Mouse (Mus musculus) lung, embryonic 15.5 days (tissue): ENCODE results near the gene Fhit. TPM values are rescaled to one million over a fixed set of nuclear protein-coding genes. Genes with fewer than 3 reads are reported as not detected.

ENCODE experiments used
- ATAC-seq: fragments of 200-750 bp; cut with Nextera tagmentation; 2 replicates; pipeline ENCODE4 v1.8.0; 2017; ENCODE audit warnings: moderate number of reproducible peaks, borderline replicate concordance; ENCODE audit not compliant: low FRiP score, low TSS enrichment; ENCODE audit errors: extremely low read depth
- H3K27ac ChIP-seq: fragments of 300-500 bp; sonication (generic); 2 replicates; pipeline ENCODE4 v1.5.1; 2015; ENCODE audit warnings: moderate library complexity, mild to moderate bottlenecking, inconsistent platforms
- H3K27me3 ChIP-seq: fragments of 300-500 bp; sonication (generic); 2 replicates; pipeline ENCODE4 v1.6.1; 2015; ENCODE audit warnings: inconsistent platforms
- H3K36me3 ChIP-seq: fragments of 300-500 bp; sonication (generic); 2 replicates; pipeline ENCODE4 v1.6.1; 2015; ENCODE audit warnings: inconsistent platforms
- H3K4me1 ChIP-seq: fragments of 300-500 bp; sonication (generic); 2 replicates; pipeline ENCODE4 v1.6.1; 2015; ENCODE audit warnings: inconsistent platforms
- H3K4me2 ChIP-seq: fragments of 300-500 bp; sonication (generic); 2 replicates; pipeline ENCODE4 v1.6.1; 2015; ENCODE audit warnings: inconsistent platforms, mild to moderate bottlenecking, moderate library complexity
- H3K4me3 ChIP-seq: fragments of 300-500 bp; sonication (generic); 2 replicates; pipeline ENCODE4 v1.5.1; 2015; ENCODE audit warnings: mild to moderate bottlenecking, inconsistent platforms
- H3K9ac ChIP-seq: fragments of 300-500 bp; sonication (generic); 2 replicates; pipeline ENCODE4 v1.6.1; 2015; ENCODE audit warnings: inconsistent platforms
- H3K9me3 ChIP-seq: fragments of 300-500 bp; sonication (generic); 2 replicates; pipeline ENCODE4 v1.6.1; 2016; ENCODE audit warnings: inconsistent platforms
- WGBS: fragments of 180-500 bp; shearing (Covaris S2); methylation state at CpG from one replicate; pipeline ENCODE4 v1.1.7; 2015; 5-methylcytosine and 5-hydroxymethylcytosine counted together
- polyA plus RNA-seq: library from polyadenylated mRNA; unstranded; fragments of >200 nt; fragmentation: Nextera tagmentation; extraction: Ambion mirVana; gene quantifications from 2 replicates; pipeline ENCODE4 v1.2.1, GENCODE M21; 2015

Fhit gene
- polyA plus RNA-seq, 1 experiment from 2014 or later, result 3.4 TPM

DNA sequence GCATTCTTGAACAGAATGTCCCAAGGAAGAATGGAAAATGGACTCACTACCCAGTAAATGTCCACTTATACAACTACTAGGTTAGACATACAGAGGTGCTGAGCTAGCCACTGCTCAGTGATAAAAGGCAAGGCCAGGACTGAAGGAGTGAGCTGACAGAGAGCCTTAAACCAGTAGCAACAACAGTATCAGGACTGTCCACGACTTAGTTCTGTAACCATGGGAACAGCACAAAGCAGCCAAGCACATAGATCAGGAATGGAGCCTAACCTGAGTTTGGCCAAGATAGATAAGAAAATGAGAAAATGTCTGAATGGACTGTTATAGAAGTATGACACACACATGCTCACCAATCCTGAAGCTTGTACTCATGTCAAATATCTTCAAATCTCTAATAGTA is 279.1 kb downstream of the Fhit start:
- Histone ChIP-seq H3K4me1 (no peaks in the 10 kb centered on the region), H3K9ac (no peak overlapping the region), H3K36me3 (no peaks in the 10 kb centered on the region), H3K4me3 (no peak overlapping the region), H3K9me3 (no peaks in the 10 kb centered on the region), H3K27me3 (no peaks in the 10 kb centered on the region), H3K27ac (no peak overlapping the region), H3K4me2 (no peak overlapping the region)
- 25% methylated on average over 1 of the region's 1 CpGs for WGBS
- ATAC-seq, result no peak

DNA sequence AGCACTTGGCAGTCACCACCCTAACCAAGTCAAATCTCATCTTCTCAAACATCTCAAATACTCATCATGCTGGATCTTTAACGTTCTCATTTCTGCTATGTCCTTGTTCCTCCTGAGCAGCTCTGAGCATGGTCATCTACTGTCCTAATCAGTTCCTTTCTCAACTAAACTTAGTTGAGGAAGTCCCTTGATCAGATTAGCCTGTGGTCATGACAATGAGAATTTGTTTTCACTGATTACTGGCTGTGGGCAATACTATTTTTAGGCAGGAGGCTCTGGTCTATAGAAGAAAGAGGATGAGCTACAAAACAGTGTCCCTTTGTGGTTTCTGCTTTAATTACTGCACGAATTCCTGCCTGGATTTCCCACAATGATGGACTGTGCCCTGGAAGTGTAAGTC is 281.1 kb downstream of the Fhit start:
- H3K4me3 ChIP-seq, result no peak overlapping the region
- no peaks in the 10 kb centered on the region for H3K36me3 ChIP-seq
- no peak for ATAC-seq
- no peaks in the 10 kb centered on the region for H3K9me3 ChIP-seq
- no peak overlapping the region for H3K27ac ChIP-seq
- no peak overlapping the region for H3K9ac ChIP-seq
- H3K27me3 ChIP-seq, result no peaks in the 10 kb centered on the region
- 68% methylated on average over 2 of the region's 2 CpGs for WGBS
- no peaks in the 10 kb centered on the region for H3K4me1 ChIP-seq
- H3K4me2 ChIP-seq, result no peak overlapping the region

DNA sequence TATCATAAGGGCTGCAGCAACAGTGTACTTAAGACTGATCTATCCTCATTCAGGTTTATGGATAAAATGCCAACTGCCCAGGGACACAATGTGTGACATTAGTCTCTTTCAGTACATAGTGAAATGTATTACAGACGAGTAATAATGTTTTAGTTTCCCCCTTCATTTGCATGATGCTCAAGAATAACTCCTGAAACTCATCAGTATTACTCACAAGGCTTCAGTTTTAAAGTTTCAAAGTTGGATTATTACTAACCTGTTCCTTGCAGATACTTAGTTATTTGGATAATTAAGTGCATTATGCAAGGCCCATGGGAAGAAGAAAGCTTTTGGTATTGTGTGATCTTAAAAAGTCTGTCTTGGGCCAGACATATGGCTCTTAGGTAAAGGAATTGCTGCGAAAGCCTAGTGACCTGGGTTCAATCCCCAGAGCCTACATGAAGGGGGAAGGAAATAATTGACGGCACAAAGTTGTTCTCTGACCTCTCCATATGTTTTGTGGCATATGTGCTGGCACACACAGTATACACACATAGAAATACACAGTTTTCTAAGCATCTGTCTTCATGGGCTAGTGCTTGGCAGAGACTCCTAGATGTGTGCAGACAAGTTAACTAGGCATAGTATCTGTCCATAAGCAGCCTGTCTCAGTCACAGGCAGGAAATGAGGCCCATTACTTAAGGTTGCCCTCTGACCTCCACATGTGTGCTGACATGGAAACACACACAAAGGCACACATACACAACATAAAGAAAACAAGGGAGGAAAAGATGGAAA is 287.1 kb downstream of the Fhit start:
- no peak overlapping the region for H3K27ac ChIP-seq
- no peak for ATAC-seq
- WGBS, result 80% methylated on average over 3 of the region's 3 CpGs
- no peak overlapping the region for H3K4me3 ChIP-seq
- no peaks in the 10 kb centered on the region for H3K9me3 ChIP-seq
- no peak overlapping the region for H3K4me2 ChIP-seq
- H3K36me3 ChIP-seq, result no peaks in the 10 kb centered on the region
- no peak overlapping the region for H3K9ac ChIP-seq
- H3K4me1 ChIP-seq, result no peaks in the 10 kb centered on the region
- no peaks in the 10 kb centered on the region for H3K27me3 ChIP-seq

DNA sequence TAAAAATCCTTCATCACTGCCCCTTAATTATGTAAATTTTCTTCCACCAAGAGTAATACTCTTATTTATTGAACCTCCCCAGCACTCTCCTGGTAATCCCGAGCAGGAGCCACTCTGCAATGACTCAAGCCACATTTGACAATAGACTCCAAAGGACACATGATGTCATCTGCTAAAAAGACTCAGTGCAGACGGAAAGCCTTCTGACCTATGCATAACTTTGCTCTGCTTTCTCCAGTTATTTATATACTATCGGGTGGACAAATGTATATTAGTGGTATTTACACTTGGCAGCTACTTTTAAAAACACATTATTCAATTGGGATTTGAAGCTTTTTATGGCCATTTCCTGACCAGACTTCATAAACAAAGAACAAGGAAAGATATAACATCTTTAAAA is 304.2 kb downstream of the Fhit start:
- Histone ChIP-seq H3K4me3 (no peak overlapping the region), H3K4me2 (no peak overlapping the region), H3K9ac (no peak overlapping the region), H3K4me1 (no peaks in the 10 kb centered on the region), H3K36me3 (no peaks in the 10 kb centered on the region), H3K27ac (no peak overlapping the region), H3K27me3 (no peaks in the 10 kb centered on the region), H3K9me3 (no peaks in the 10 kb centered on the region)
- 31% methylated on average over 3 of the region's 3 CpGs for WGBS
- ATAC-seq, result no peak

DNA sequence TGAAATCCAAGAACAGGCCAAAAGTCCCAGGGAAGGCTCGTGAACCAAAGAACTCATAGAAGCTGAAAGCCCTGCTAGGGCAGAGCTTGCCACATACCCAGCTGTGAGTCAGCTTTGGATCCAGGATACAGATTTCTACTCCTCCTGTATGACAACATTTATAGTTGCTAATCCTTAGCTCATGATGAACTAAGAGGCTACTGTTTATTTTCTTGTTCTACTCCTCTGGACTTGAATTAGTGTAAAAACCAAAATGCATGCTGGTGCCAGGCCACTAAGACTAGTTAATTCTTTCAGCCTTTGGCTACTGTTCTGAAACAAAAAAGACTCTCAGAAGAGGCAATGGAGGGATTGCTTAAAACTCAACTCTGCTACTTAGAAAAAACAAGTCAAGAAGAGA is 309.9 kb downstream of the Fhit start:
- Histone ChIP-seq H3K27me3 (no peaks in the 10 kb centered on the region), H3K36me3 (no peaks in the 10 kb centered on the region), H3K9me3 (no peaks in the 10 kb centered on the region), H3K4me3 (no peak overlapping the region), H3K9ac (no peak overlapping the region), H3K4me2 (no peak overlapping the region), H3K27ac (no peak overlapping the region), H3K4me1 (no peaks in the 10 kb centered on the region)
- 83% methylated on average over 1 of the region's 1 CpGs for WGBS
- ATAC-seq, result no peak

DNA sequence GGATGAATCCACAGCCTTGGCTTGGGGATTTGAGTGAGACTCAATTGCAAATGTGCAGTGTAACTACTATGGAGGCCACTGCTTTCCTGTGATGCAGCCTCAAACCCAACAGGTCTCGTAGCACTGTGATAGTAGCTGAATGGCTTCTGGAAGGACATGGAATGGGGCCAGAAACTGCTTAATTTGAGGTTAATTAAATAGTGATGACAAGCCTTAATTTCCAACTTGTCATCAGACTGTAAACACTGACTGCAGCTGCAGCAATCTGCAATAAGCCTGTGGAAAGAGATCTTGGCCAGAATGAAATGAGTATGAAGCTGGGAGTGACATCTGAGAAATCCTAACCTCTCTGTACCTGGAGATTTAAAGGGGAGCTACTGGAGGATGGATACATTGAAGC is 325.8 kb downstream of the Fhit start:
- 49% methylated on average over 1 of the region's 1 CpGs for WGBS

DNA sequence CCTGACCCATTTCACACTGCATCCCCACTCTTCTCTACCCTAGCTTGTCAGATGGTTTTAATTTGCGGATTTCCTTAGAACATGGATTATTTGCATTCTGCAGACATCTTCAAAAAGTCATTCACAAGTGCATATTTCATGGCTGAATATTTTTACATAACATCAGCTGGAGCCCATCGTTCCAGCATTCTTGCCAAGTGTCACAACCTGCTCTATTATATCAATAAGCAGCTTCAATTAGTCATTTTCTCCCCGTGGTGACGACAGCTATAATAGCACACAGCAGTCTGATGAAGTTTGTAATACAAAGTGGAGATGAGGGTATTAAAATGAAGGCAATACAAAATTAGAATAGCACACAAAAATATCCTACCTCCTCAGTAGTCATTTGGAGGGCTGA is 337.0 kb downstream of the Fhit start:
- Histone ChIP-seq H3K36me3 (no peaks in the 10 kb centered on the region), H3K4me3 (no peak overlapping the region), H3K27ac (no peak overlapping the region), H3K4me2 (no peak overlapping the region), H3K4me1 (no peaks in the 10 kb centered on the region), H3K9ac (no peak overlapping the region), H3K9me3 (no peaks in the 10 kb centered on the region), H3K27me3 (no peaks in the 10 kb centered on the region)
- ATAC-seq, result no peak
- 62% methylated on average over 4 of the region's 4 CpGs for whole genome bisulfite sequencing

More for the DNA sequence above, 325.8 kb downstream of the Fhit start:
- Histone ChIP-seq H3K4me2 (no peak overlapping the region), H3K4me3 (no peak overlapping the region), H3K9ac (no peak overlapping the region), H3K27me3 (no peaks in the 10 kb centered on the region), H3K27ac (no peak overlapping the region), H3K4me1 (no peaks in the 10 kb centered on the region), H3K9me3 (no peaks in the 10 kb centered on the region), H3K36me3 (no peaks in the 10 kb centered on the region)
- no peak for ATAC-seq

DNA sequence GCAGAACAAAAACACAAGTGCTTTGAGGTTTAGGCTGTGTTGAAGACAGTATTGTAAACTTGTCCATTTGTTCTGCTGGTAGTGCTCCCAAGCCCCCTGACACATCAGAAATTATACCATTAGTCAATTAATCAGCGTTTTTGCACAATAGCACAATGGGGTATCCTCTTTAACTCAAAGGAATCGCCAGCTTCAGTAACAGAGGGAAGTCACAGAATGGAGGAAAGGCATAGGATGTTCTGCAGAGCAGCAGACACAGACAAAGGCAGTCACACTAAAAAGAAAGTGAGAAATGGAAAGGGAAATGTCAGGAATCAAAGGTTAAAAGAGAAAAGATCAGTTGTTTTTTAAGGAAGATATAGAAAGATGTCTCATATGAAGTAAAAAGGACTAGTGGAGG is 348.3 kb downstream of the Fhit start:
- 32% methylated on average over 2 of the region's 2 CpGs for WGBS
- Histone ChIP-seq H3K4me3 (no peak overlapping the region), H3K9me3 (no peaks in the 10 kb centered on the region), H3K27ac (no peak overlapping the region), H3K27me3 (no peaks in the 10 kb centered on the region), H3K4me1 (no peaks in the 10 kb centered on the region), H3K9ac (no peak overlapping the region), H3K4me2 (no peak overlapping the region), H3K36me3 (no peaks in the 10 kb centered on the region)
- ATAC-seq, result no peak

DNA sequence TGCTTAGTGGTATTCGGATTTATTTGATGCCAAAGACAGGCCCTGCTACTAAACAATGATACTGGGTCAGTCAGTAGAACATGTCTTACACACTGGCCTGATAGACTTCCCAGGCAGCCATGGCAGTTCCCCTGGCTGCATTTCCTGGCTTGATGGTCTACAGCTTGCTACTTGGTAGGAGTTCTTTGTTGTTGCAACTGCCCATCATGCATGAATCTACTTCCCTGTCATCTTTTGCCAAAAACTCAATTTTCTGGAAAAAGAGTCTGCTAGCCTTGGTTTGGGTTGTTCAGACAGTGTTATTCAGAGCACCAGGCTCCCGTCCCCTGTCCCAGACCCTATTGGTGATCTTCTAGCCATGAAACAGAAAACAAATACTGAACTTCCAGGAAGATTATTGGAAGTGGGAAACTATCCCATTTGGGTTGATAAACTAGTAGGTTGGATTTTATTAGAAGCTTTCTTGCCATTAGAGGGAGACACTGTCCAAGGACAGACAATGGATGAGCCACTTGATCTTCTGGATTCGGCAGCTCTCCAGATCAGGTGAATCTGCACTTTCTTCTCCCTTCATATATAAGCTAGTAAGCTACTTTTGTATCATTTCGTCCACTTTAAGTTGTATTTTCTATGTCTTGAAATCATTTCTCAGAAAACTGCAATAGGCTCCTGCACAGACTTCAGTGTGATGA is 363.2 kb downstream of the Fhit start:
- Histone ChIP-seq H3K27ac (no peak overlapping the region), H3K9ac (no peak overlapping the region)
- WGBS, result 70% methylated on average over 4 of the region's 4 CpGs

DNA sequence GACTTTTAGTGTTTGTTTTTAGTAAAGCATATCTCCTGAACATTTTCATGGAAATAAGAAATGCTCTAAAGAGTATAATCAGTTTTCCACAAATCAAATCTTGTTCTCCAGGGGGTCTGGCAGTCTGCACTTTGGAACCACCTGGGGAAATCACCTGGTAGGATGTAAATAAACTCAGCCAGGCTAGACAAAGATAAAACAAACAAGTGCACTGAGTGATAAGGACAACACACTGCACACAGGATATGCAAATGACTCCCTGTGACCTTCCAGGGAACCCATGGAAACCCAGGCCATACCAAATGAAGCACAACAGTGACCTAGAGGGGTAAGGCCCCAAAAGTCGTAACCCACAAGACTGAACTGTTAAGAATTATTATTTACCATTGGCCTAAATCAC is 364.2 kb downstream of the Fhit start:
- no peak overlapping the region for H3K27ac ChIP-seq
- H3K27me3 ChIP-seq, result no peaks in the 10 kb centered on the region
- no peak overlapping the region for H3K4me3 ChIP-seq
- H3K36me3 ChIP-seq, result no peaks in the 10 kb centered on the region
- ATAC-seq, result no peak
- H3K9ac ChIP-seq, result no peak overlapping the region
- 67% methylated on average over 1 of the region's 1 CpGs for WGBS
- H3K4me2 ChIP-seq, result no peak overlapping the region
- no peaks in the 10 kb centered on the region for H3K4me1 ChIP-seq
- H3K9me3 ChIP-seq, result no peaks in the 10 kb centered on the region

More for the DNA sequence above, 363.2 kb downstream of the Fhit start:
- H3K4me2 ChIP-seq, result no peak overlapping the region
- H3K4me1 ChIP-seq, result no peaks in the 10 kb centered on the region
- H3K9me3 ChIP-seq, result no peaks in the 10 kb centered on the region
- H3K36me3 ChIP-seq, result no peaks in the 10 kb centered on the region
- ATAC-seq, result no peak
- H3K4me3 ChIP-seq, result no peak overlapping the region
- no peaks in the 10 kb centered on the region for H3K27me3 ChIP-seq

DNA sequence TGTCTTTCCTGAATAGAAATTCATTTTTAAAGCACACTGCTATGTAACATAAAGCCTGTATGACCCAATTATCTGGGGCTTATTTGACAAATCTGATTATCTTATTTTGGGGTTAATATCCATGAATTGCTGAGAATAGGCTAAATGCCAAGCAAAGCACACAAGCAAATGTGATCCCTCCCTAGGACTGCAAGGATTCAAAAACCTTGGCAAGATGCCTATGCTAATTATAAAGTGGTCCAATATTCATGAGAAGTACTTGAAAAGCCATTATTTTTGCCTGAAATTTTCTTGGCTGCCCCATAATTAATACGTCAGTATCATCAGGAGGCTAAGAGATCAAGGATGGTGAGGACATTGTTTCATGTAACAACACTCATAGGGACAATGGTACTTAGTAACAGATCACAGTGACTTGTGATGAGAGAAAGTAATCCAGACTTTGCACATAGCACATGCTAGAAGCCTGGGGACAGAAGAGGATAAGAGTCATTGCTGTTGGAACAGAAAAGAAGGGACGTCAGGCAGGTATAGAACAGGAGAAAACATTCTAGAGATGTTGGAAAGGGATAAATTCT is 366.2 kb downstream of the Fhit start:
- WGBS, result 59% methylated on average over 2 of the region's 2 CpGs
- H3K36me3 ChIP-seq, result no peaks in the 10 kb centered on the region
- no peak overlapping the region for H3K27ac ChIP-seq
- no peak overlapping the region for H3K4me3 ChIP-seq
- H3K4me1 ChIP-seq, result no peaks in the 10 kb centered on the region
- no peak overlapping the region for H3K9ac ChIP-seq
- H3K4me2 ChIP-seq, result no peak overlapping the region
- ATAC-seq, result no peak
- no peaks in the 10 kb centered on the region for H3K27me3 ChIP-seq
- no peaks in the 10 kb centered on the region for H3K9me3 ChIP-seq

DNA sequence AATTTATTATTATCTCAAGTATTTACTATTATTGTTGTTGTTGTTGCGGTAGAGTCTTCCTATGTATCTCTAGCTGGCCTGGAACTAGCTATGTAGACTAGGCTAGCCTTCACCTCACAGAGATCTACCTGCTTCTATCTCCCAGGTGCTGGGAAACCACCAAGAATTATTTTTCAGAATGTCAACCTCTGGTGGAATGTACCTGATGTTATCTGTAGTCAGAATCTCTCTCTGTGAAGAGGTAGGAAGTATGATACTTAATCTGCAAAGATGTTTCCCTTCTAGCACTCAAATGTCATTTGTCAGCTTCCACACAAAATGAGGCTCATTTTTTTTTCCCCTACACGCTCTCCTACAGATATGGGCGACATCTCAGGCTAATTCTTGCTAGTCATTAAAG is 377.9 kb downstream of the Fhit start:
- H3K27ac ChIP-seq, result no peak overlapping the region

More for the DNA sequence above, 377.9 kb downstream of the Fhit start:
- no peak for ATAC-seq
- no peaks in the 10 kb centered on the region for H3K36me3 ChIP-seq
- H3K4me1 ChIP-seq, result no peaks in the 10 kb centered on the region
- no peak overlapping the region for H3K4me3 ChIP-seq
- H3K4me2 ChIP-seq, result no peak overlapping the region
- H3K27me3 ChIP-seq, result no peaks in the 10 kb centered on the region
- H3K9me3 ChIP-seq, result no peaks in the 10 kb centered on the region
- H3K9ac ChIP-seq, result no peak overlapping the region
- 81% methylated on average over 3 of the region's 3 CpGs for WGBS
